In the genomic region with DNA sequence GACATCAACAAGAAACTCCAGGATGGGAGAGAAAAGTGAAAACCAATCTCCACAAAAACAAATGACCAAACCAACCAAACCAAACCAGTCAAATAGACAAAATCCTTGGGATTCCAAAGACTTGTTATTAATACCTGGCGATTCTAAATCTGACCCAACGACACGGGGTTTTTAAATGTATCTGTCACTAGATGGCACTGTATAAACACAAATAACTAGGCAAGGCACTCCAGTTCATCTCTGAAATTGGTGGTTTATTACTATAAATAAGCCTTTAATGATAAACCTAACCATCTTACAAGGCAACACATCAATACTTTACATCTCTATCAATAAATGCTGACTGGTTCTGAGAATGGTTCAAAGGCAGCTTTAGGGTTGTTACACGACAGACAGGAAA, we compare ENCODE assay signal across 8 mouse cellular contexts. TPM values are rescaled to one million over a fixed set of nuclear protein-coding genes. Genes with fewer than 3 reads are reported as not detected.
A peak's percentile ranks its signal among the peaks of the same experiment; 100 is the strongest.
DNase-seq lines count a peak whose midpoint lies in the region; ATAC-seq and TF ChIP-seq lines count a peak whose summit lies in the region.

No protein-coding gene starts in this region.

- no peaks in the 10 kb centered on the region for H3K27me3 ChIP-seq in heart, postnatal 0 days (ENCODE audit: control insufficient read depth, insufficient read depth, low read length)

- no peak overlapping the region for H3K9ac ChIP-seq in heart, postnatal 0 days (replicated peaks; ENCODE audit: low read depth, low read length)

- peak; percentile 48 for DNase-seq in heart, postnatal 0 days (ENCODE audit: low spot score)
- DNase-seq in heart, postnatal 25 days (ENCODE audit: low spot score): no peak
- peak; percentile 7 for DNase-seq in right cerebral cortex, adult 18-20 months
- DNase-seq in right cerebral cortex, adult 2 months (ENCODE audit: low spot score in 2 of 2): no peak
- DNase-seq in thymus, postnatal 14 days: no peak
- no peak for DNase-seq in adrenal gland, postnatal 14 days
- DNase-seq in layer of hippocampus, adult 9-11 months: no peak

- H3K4me2 ChIP-seq in heart, postnatal 0 days (ENCODE audit: low read depth, low read length): no peak overlapping the region

- intact Hi-C loops in heart, postnatal 25 days (cut with DNase I): loop anchor here (1.0 to 10.0 kb wide), 2 partner anchors 670 to 785 kb away; no protein-coding TSS in a partner anchor

- TF ChIP-seq CTCF in heart, postnatal 0 days (IDR thresholded peaks at IDR 0.05; ENCODE audit: low read depth): peak; percentile 50

- H3K4me1 ChIP-seq in heart, postnatal 0 days (ENCODE audit: control insufficient read depth, insufficient read depth): no peaks in the 10 kb centered on the region

- 24% methylated on average over 4 of the region's 4 CpGs for WGBS in heart, postnatal 0 days

- no peak for ATAC-seq in heart, postnatal 0 days (ENCODE audit: insufficient read depth, low read depth)
- peak; percentile 46; the same call in 1 of the 2 replicates for ATAC-seq in granulocyte monocyte progenitor cell, adult 5-6 weeks (replicated peaks; ENCODE audit: poor library complexity, severe bottlenecking)

- TF ChIP-seq EP300 in heart, postnatal 0 days (IDR thresholded peaks at IDR 0.05; ENCODE audit: low read depth): no peak

- no peak overlapping the region for H3K27ac ChIP-seq in heart, postnatal 0 days (ENCODE audit: low read depth)

- H3K36me3 ChIP-seq in heart, postnatal 0 days (replicated peaks; ENCODE audit: control insufficient read depth, insufficient read depth, low read length): no peaks in the 10 kb centered on the region

- H3K4me3 ChIP-seq in heart, postnatal 0 days (ENCODE audit: low read depth, low read length): no peak overlapping the region

- H3K9me3 ChIP-seq in heart, postnatal 0 days (replicated peaks; ENCODE audit: control insufficient read depth, low read length): no peaks in the 10 kb centered on the region

RNA-seq across cellular contexts. Expression of gene Ibtk, which starts 30.3 kb away (rescaled TPM):
- 13.3 and 23.6 TPM in 2 replicates for total RNA-seq in heart, postnatal 0 days (2014; rRNA removed; ENCODE audit: low replicate concordance)
- 14.9 and 15.3 TPM in 2 replicates for polyA plus RNA-seq in heart, postnatal 0 days (2015; fragmentation: Nextera tagmentation; extraction: Ambion mirVana)
- total RNA-seq in heart, postnatal 25 days (2021): 10 to 100 TPM; 35.6 to 37.6 TPM
- 40.2 and 42.8 TPM in 2 replicates for total RNA-seq in granulocyte monocyte progenitor cell, adult 5-6 weeks (2014; fragmentation: Nextera tagmentation)
- total RNA-seq in granulocyte monocyte progenitor cell, adult 5-6 weeks (2017): 73.8 and 87.7 TPM in 2 replicates
- total RNA-seq in adrenal gland, postnatal 14 days (2021): 35.8 and 40.9 TPM in 2 replicates

Comparison
In these comparisons a context has a peak if more than half of its experiments do, and no peak if none do; other contexts are left out.
1. DNase-seq: peak in heart, postnatal 0 days (single experiment) and right cerebral cortex, adult 18-20 months (single experiment); none in heart, postnatal 25 days (single experiment), right cerebral cortex, adult 2 months (0 of 2), thymus, postnatal 14 days (single experiment), adrenal gland, postnatal 14 days (single experiment) and layer of hippocampus, adult 9-11 months (single experiment).